Mouse (Mus musculus): ENCODE measurements at regions not wholly inside any gene's neighbourhood (a gene's known extent, or its start where the extent isn't known, plus 50 kb on each side); places are given as distances from the start of the nearest gene placed in this dataset.

DNA sequence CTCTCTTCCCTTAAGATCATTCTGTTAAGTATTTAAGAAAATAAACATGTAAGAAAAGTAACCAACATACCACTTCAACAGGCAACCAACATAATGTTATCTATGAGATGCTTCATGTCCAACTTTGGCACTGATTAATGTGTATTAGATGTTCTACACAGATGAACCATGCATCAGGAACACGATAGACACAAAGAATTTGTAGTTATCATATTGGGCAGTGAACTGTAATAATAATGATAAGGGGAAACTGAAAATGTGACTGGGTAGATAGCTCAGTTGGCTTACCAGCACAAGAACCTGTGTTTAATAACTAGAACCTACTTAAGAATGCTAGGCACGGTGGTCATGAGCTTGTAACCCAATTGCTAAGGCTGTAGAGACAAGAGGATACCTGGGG, 107.0 kb upstream of the Gpr139 start:
- no peak overlapping the region for H3K27ac ChIP-seq
- H3K4me3 ChIP-seq: no peak overlapping the region
- WGBS: 62% methylated on average over 2 of the region's 2 CpGs
- no peaks in the 10 kb centered on the region for H3K36me3 ChIP-seq
- no peak for ATAC-seq (ENCODE audit: insufficient number of reproducible peaks, low FRiP score, low TSS enrichment, low read depth)
- no peaks in the 10 kb centered on the region for H3K27me3 ChIP-seq
- H3K9ac ChIP-seq: no peak overlapping the region
- no peak overlapping the region for H3K4me2 ChIP-seq
- H3K4me1 ChIP-seq: no peaks in the 10 kb centered on the region
- no peaks in the 10 kb centered on the region for H3K9me3 ChIP-seq

DNA sequence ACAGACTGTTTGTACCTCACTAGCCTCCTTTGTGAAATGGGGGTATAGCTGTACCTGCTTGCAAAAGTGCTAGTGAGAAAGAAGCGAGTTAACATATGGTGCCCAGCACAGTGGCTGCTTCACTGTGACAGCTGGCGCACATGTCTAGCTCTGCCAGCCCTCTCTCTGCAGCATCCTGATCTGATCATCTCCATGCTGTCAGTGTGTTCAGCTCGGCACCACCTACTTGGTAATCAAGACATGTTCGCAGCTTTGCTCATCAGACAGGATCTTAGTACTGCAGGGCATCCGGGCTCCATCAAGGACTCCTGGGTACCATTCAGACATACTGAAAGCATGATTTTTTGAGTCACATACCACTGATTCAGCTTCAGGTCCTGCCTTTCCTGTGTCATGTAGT, 100.9 kb upstream of the Gpr139 start:
- Histone ChIP-seq H3K4me2 (no peak overlapping the region), H3K9me3 (no peaks in the 10 kb centered on the region), H3K9ac (no peak overlapping the region), H3K4me3 (no peak overlapping the region), H3K36me3 (no peaks in the 10 kb centered on the region), H3K27me3 (no peaks in the 10 kb centered on the region), H3K27ac (no peak overlapping the region), H3K4me1 (no peaks in the 10 kb centered on the region)
- WGBS: 82% methylated on average over 5 of the region's 5 CpGs
- ATAC-seq (ENCODE audit: insufficient number of reproducible peaks, low FRiP score, low TSS enrichment, low read depth): no peak

GRCm38 (mm10) chr7:119279896-119280661, 95.7 kb upstream of the Gpr139 start:
- Histone ChIP-seq H3K27ac (no peak overlapping the region), H3K9ac (no peak overlapping the region)

DNA sequence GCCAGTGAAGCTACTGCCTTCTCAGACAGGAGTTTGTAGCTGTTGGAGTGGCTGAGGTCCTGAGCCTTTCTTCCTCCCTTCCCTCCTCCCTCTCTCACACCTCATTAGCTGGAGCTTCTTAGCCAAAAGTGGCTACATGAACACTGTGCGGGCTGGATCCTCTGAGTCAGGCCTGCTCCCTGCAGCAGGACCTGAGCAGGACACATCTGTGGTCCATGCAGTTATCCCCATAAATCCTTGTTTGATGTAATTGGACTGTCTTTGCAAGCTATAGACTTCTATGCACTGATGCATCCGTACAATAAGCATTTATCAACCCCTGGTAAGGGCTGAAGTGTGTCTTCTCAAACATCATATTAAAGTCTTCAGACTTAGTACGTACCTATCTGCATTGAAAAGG, 88.2 kb upstream of the Gpr139 start:
- Histone ChIP-seq H3K9me3 (no peaks in the 10 kb centered on the region), H3K4me3 (no peak overlapping the region), H3K27ac (no peak overlapping the region), H3K9ac (no peak overlapping the region), H3K36me3 (no peaks in the 10 kb centered on the region), H3K27me3 (no peaks in the 10 kb centered on the region), H3K4me1 (no peaks in the 10 kb centered on the region), H3K4me2 (no peak overlapping the region)
- 61% methylated on average over 3 of the region's 3 CpGs for WGBS
- ATAC-seq (ENCODE audit: insufficient number of reproducible peaks, low FRiP score, low TSS enrichment, low read depth): no peak

More at GRCm38 (mm10) chr7:119279896-119280661, 95.7 kb upstream of the Gpr139 start:
- Histone ChIP-seq H3K9me3 (no peaks in the 10 kb centered on the region), H3K27me3 (no peaks in the 10 kb centered on the region), H3K4me1 (no peaks in the 10 kb centered on the region), H3K4me3 (no peak overlapping the region), H3K36me3 (no peaks in the 10 kb centered on the region), H3K4me2 (no peak overlapping the region)
- no peak for ATAC-seq (ENCODE audit: insufficient number of reproducible peaks, low FRiP score, low TSS enrichment, low read depth)
- 43% methylated on average over 3 of the region's 3 CpGs for WGBS

GRCm38 (mm10) chr7:119271427-119271826, 87.0 kb upstream of the Gpr139 start:
- Histone ChIP-seq H3K4me1 (no peaks in the 10 kb centered on the region), H3K27ac (no peak overlapping the region), H3K36me3 (no peaks in the 10 kb centered on the region), H3K27me3 (no peaks in the 10 kb centered on the region), H3K9ac (no peak overlapping the region), H3K4me2 (no peak overlapping the region), H3K4me3 (no peak overlapping the region), H3K9me3 (no peaks in the 10 kb centered on the region)
- no peak for ATAC-seq (ENCODE audit: insufficient number of reproducible peaks, low FRiP score, low TSS enrichment, low read depth)
- WGBS: 84% methylated on average over 1 of the region's 1 CpGs

DNA sequence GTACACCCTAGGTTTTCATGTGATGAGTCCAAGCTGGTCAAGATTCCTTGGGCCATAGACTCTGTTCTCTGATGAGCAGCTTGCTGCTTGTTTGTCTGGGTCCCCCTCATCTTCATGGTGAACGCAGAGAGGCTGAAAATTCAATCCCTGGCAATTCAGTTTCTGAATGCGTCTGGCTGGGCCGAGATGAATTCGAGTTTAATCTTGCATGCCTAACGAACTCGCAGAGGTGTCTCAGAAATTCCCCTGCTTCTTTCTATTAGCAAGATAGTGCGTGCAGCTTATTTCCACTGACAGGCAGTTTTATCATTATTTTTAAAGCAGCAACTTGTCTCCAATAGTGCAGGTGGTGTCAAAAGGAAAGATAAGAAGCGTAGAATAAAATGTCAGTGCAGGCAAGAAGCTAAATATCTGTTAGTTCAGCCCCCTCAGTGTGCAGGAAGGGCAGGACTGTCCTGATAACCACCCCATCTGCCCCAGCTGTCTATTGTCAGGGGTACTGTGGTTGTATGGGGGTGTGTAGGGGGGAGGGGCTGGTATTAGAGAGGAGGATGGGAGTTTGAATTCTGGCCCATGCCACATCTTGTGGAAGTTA, 86.5 kb upstream of the Gpr139 start:
- no peak overlapping the region for H3K27ac ChIP-seq
- no peaks in the 10 kb centered on the region for H3K36me3 ChIP-seq
- no peak for ATAC-seq (ENCODE audit: insufficient number of reproducible peaks, low FRiP score, low TSS enrichment, low read depth)
- no peaks in the 10 kb centered on the region for H3K9me3 ChIP-seq
- no peak overlapping the region for H3K9ac ChIP-seq
- no peak overlapping the region for H3K4me3 ChIP-seq
- WGBS: 81% methylated on average over 8 of the region's 8 CpGs
- no peaks in the 10 kb centered on the region for H3K4me1 ChIP-seq
- H3K4me2 ChIP-seq: no peak overlapping the region
- no peaks in the 10 kb centered on the region for H3K27me3 ChIP-seq

- no peaks in the 10 kb centered on the region for H3K9me3 ChIP-seq
- H3K9ac ChIP-seq: no peak overlapping the region
- H3K36me3 ChIP-seq: no peaks in the 10 kb centered on the region
- H3K27me3 ChIP-seq: no peaks in the 10 kb centered on the region
- 75% methylated on average over 3 of the region's 3 CpGs for WGBS
- no peak overlapping the region for H3K27ac ChIP-seq
- no peak for ATAC-seq (ENCODE audit: insufficient number of reproducible peaks, low FRiP score, low TSS enrichment, low read depth)
- no peak overlapping the region for H3K4me2 ChIP-seq
- H3K4me1 ChIP-seq: no peaks in the 10 kb centered on the region
- H3K4me3 ChIP-seq: no peak overlapping the region
Observed at GRCm38 (mm10) chr7:119258222-119258621, 73.8 kb upstream of the Gpr139 start.

DNA sequence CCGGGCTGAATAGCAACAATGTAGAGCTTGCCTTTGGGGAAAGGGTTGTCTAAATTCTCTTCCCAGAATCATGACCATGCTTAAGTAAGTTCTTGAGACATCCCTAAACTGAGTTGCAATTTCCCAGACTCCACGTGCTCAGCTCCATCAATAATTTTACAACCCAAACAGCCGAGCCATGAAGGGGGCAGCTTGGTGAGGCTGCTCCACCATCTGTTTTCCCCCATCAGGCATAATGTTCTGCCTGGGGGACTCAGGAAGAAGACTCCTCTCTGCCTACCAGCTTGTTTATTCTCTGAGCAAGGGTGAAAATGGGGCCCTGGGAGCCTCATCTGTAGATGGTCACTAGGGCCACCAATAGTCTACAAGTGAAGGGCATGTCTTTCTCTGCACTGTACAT, 72.5 kb upstream of the Gpr139 start:
- no peak overlapping the region for H3K4me3 ChIP-seq
- 84% methylated on average over 3 of the region's 3 CpGs for WGBS
- no peaks in the 10 kb centered on the region for H3K27me3 ChIP-seq
- no peak overlapping the region for H3K27ac ChIP-seq
- no peak overlapping the region for H3K9ac ChIP-seq
- no peaks in the 10 kb centered on the region for H3K4me1 ChIP-seq
- no peaks in the 10 kb centered on the region for H3K36me3 ChIP-seq
- no peaks in the 10 kb centered on the region for H3K9me3 ChIP-seq
- H3K4me2 ChIP-seq: no peak overlapping the region
- ATAC-seq (ENCODE audit: insufficient number of reproducible peaks, low FRiP score, low TSS enrichment, low read depth): no peak

DNA sequence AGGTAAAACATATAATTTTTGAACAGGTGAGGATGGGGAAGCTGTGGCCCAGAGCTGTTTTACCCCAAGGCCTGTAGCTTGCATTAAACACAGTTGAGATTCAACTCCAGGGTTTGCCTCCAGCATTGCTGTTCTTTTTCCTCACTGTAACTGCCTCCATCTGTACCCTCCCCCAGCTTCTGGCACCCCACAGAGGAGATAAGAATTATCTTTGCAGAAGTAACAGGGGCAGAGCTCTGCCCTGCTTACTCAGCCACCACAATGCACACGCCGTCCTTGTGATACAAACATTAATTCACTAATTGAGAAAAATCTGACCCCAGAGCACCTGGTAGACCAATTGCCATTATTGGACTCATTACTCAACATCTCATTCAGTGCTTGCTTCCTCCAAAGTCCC, 68.3 kb upstream of the Gpr139 start:
- WGBS: 84% methylated on average over 2 of the region's 2 CpGs
- no peaks in the 10 kb centered on the region for H3K27me3 ChIP-seq
- no peak overlapping the region for H3K4me2 ChIP-seq
- no peak overlapping the region for H3K4me3 ChIP-seq
- H3K9me3 ChIP-seq: no peaks in the 10 kb centered on the region
- H3K9ac ChIP-seq: no peak overlapping the region
- no peak overlapping the region for H3K27ac ChIP-seq
- H3K4me1 ChIP-seq: no peaks in the 10 kb centered on the region
- ATAC-seq (ENCODE audit: insufficient number of reproducible peaks, low FRiP score, low TSS enrichment, low read depth): no peak
- no peaks in the 10 kb centered on the region for H3K36me3 ChIP-seq

DNA sequence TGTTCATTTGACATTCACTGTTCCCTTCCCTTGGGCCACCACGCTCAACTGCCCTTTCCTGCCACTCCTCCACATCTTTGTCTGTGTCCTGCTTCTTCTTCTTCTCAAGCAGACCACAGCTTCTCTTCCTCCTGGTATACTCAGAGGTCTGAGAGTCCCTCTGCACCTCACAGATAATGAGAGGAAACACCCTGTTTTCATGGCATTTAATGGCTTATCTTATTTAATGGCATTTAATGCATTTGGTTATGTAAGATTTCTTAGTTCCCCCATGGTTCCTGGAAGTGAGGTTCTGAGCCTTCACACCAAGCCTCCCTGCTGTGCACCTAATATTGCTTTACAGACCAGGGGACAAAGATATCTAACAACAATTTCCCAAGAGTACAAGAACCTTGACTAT, 67.3 kb upstream of the Gpr139 start:
- 50% methylated on average over 1 of the region's 1 CpGs for WGBS
- Histone ChIP-seq H3K27me3 (no peaks in the 10 kb centered on the region), H3K36me3 (no peaks in the 10 kb centered on the region), H3K9ac (no peak overlapping the region), H3K4me3 (no peak overlapping the region), H3K27ac (no peak overlapping the region), H3K4me1 (no peaks in the 10 kb centered on the region), H3K9me3 (no peaks in the 10 kb centered on the region), H3K4me2 (no peak overlapping the region)
- ATAC-seq (ENCODE audit: insufficient number of reproducible peaks, low FRiP score, low TSS enrichment, low read depth): no peak

DNA sequence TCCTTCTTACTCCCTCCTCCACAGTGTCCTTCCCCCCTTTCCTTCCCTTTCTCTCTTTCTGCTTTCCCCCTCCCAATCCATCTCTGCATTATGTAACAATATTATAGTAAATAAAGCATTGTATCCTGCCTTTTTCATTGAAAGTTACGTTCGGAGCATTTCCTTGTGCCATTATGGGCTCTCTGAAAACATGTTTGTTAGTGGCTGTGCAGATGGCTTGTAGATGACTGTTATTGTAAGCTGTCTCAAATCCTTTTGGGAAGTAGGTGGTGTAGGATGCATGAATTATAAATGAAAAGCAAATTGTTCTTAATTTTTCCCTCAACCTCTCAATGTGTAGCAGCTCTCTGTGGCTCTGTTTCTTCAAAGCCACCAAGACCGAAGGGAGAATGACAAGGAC, 66.0 kb upstream of the Gpr139 start:
- 86% methylated on average over 3 of the region's 3 CpGs for WGBS
- no peak overlapping the region for H3K27ac ChIP-seq
- H3K27me3 ChIP-seq: no peaks in the 10 kb centered on the region
- no peak for ATAC-seq (ENCODE audit: insufficient number of reproducible peaks, low FRiP score, low TSS enrichment, low read depth)
- H3K4me1 ChIP-seq: no peaks in the 10 kb centered on the region
- no peaks in the 10 kb centered on the region for H3K9me3 ChIP-seq
- H3K4me2 ChIP-seq: no peak overlapping the region
- no peak overlapping the region for H3K9ac ChIP-seq
- H3K4me3 ChIP-seq: no peak overlapping the region
- no peaks in the 10 kb centered on the region for H3K36me3 ChIP-seq

DNA sequence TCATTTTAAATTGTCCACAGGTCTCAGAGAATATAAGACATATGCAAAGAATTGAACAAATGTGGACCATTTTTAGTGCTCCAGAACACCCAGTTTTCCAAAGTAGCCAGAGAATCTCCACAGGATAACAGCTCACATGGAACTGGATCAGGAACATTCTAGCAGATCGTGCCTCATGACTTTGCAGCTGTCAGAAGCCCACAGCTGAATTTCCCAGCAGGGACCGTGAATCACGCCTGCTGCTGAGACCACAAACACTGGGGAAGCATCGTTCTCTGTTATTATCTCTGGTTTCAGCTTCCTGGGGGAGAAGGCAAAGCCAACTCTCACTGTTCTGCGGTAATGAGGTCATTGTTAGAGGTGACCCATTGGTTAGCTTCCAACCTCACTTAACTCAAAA, 60.4 kb upstream of the Gpr139 start:
- no peak overlapping the region for H3K4me2 ChIP-seq
- no peaks in the 10 kb centered on the region for H3K27me3 ChIP-seq
- no peak for ATAC-seq (ENCODE audit: insufficient number of reproducible peaks, low FRiP score, low TSS enrichment, low read depth)
- no peaks in the 10 kb centered on the region for H3K4me1 ChIP-seq
- no peak overlapping the region for H3K27ac ChIP-seq
- WGBS: 64% methylated on average over 5 of the region's 5 CpGs
- H3K9me3 ChIP-seq: no peaks in the 10 kb centered on the region
- H3K4me3 ChIP-seq: no peak overlapping the region
- no peak overlapping the region for H3K9ac ChIP-seq
- no peaks in the 10 kb centered on the region for H3K36me3 ChIP-seq

DNA sequence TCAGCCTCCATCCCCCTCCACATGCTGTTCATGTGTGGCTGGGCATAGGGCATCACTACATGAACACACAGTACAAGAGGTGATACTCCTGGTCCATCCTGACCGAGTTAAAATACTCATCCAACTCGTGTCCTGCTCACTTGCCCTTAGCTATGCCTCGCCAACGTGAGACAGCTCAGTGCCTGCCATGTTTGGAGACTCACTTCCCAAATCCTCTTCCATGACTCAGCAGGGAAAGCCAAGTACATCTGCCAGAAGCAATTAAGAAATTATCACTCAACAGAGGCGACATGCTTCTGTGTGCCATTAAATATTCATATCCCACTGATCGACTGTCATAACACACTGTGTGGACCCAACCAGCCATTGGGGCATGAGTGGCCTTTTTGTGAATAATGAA, 51.9 kb upstream of the Gpr139 start:
- H3K4me2 ChIP-seq: no peak overlapping the region
- no peak overlapping the region for H3K27ac ChIP-seq
- 79% methylated on average over 6 of the region's 6 CpGs for WGBS
- no peaks in the 10 kb centered on the region for H3K36me3 ChIP-seq
- no peak overlapping the region for H3K9ac ChIP-seq
- H3K4me3 ChIP-seq: no peak overlapping the region
- no peaks in the 10 kb centered on the region for H3K9me3 ChIP-seq
- no peak for ATAC-seq (ENCODE audit: insufficient number of reproducible peaks, low FRiP score, low TSS enrichment, low read depth)
- no peaks in the 10 kb centered on the region for H3K4me1 ChIP-seq
- H3K27me3 ChIP-seq: no peaks in the 10 kb centered on the region
